Mouse (Mus musculus) neural tube, embryonic 14.5 days (tissue): ENCODE results near the gene Taldo1. TPM values are rescaled to one million over a fixed set of nuclear protein-coding genes. Genes with fewer than 3 reads are reported as not detected.

Experiments
- ATAC-seq: fragments of 200-750 bp; cut with Nextera tagmentation; 2 replicates; pipeline ENCODE4 v1.8.0; 2017; ENCODE audit warnings: low read depth, mild to moderate bottlenecking, moderate TSS enrichment, moderate library complexity
- H3K27ac ChIP-seq: fragments of 300-500 bp; sonication (generic); 2 replicates; pipeline ENCODE4 v1.5.1; 2014; ENCODE audit warnings: low read depth, mild to moderate bottlenecking, control low read depth, low read length, moderate library complexity, mixed read lengths
- H3K27me3 ChIP-seq: fragments of 300-500 bp; sonication (generic); 2 replicates; pipeline ENCODE4 v1.6.1; 2014; ENCODE audit warnings: low read length; ENCODE audit not compliant: control insufficient read depth, insufficient read depth
- H3K36me3 ChIP-seq: fragments of 300-500 bp; sonication (generic); 2 replicates; pipeline ENCODE4 v1.6.1; 2014; ENCODE audit warnings: low read length, mixed read lengths; ENCODE audit not compliant: control insufficient read depth, insufficient read depth
- H3K4me1 ChIP-seq: fragments of 300-500 bp; sonication (generic); 2 replicates; pipeline ENCODE4 v1.6.1; 2014; ENCODE audit warnings: low read length; ENCODE audit not compliant: control insufficient read depth, insufficient read depth
- H3K4me2 ChIP-seq: fragments of 300-500 bp; sonication (generic); 2 replicates; pipeline ENCODE4 v1.6.1; 2014; ENCODE audit warnings: mild to moderate bottlenecking, low read depth, low read length, control low read depth
- H3K4me3 ChIP-seq: fragments of 300-500 bp; sonication (generic); 2 replicates; pipeline ENCODE4 v1.5.1; 2014; ENCODE audit warnings: low read depth, low read length, control low read depth, mixed read lengths
- H3K9ac ChIP-seq: fragments of 300-500 bp; sonication (generic); replicated peaks from 2 replicates; pipeline ENCODE4 v1.6.1; 2014; ENCODE audit warnings: low read depth, mild to moderate bottlenecking, control low read depth, low read length, mixed read lengths
- H3K9me3 ChIP-seq: fragments of 300-500 bp; sonication (generic); 2 replicates; pipeline ENCODE4 v1.6.1; 2016; ENCODE audit warnings: low read length; ENCODE audit not compliant: control insufficient read depth
- WGBS: fragments of 180-500 bp; shearing (Covaris S2); extraction: QIAGEN DNeasy Blood & Tissue Kit; methylation state at CpG from one replicate; pipeline ENCODE4 v1.1.7; 2014; 5-methylcytosine and 5-hydroxymethylcytosine counted together
- polyA plus RNA-seq: library from polyadenylated mRNA; unstranded; fragments of >200 nt; fragmentation: Nextera tagmentation; extraction: Ambion mirVana; gene quantifications from 2 replicates; pipeline ENCODE4 v1.2.1, GENCODE M21; 2014

The Taldo1 gene
- polyA plus RNA-seq: 265 and 311 TPM in 2 replicates

DNA sequence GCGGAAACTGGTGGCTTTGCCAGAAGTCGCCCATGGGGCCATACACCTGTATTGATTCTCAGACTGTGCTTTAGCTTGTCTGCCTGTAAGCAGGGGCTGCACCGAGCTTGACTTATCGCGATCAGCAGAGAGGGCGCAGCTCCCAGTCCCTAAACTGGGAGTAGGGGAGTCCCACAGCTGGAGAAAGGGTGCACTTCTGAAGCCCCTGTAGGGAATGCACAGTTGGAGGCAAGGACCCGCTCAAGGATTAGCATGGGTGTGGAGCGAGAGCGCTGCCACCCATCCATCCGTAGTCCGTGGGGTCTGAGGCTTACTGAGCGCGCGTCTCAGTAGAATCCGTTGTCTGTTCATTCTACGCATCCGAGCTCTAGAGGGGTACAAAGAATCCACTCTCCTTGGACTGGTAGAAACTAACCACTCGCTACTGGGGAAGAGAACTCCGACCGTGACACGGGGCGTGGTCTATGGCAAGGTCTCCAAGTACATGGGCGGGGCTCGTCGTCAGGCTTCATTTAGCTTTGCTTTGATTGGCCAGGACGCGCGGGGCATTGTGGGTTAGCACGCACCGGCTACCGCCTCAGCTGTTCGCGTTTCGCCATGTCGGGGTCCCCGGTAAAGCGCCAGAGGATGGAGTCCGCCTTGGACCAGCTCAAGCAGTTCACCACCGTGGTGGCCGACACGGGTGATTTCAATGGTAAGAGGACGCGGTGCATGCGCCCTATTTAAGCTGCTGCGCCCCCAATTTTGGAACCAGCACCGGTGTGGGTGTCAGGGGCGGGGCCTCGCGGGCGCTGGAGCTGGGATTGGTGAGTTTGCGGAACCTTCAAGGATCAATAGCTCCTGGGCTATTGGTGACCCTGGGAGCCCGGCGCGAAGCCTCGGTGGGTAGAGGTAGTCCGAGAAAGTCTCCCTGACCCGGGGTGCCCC is at the start of gene Taldo1:
Taldo1 (plus strand) TSS at position 575 of the 927 bp plus-strand sequence.
- peak; percentile 95 for ATAC-seq
- Histone ChIP-seq H3K9me3 (no peaks in the 10 kb centered on the region), H3K36me3 (peaks cover 6% of the 10 kb centered on the region), H3K9ac (peak within 1 kb of the TSS; percentile 66), H3K4me3 (peak within 1 kb of the TSS; percentile 68), H3K4me2 (peak within 1 kb of the TSS; percentile 68), H3K4me1 (peaks cover 8% of the 10 kb centered on the region), H3K27ac (peak within 1 kb of the TSS; percentile 77), H3K27me3 (no peaks in the 10 kb centered on the region)
- WGBS: under 1% methylated on average over 57 of the region's 57 CpGs

- H3K27me3 ChIP-seq: no peaks in the 10 kb centered on the region
- no peak overlapping the region for H3K4me3 ChIP-seq
- WGBS: 49% methylated on average over 2 of the region's 2 CpGs
- H3K4me2 ChIP-seq: no peak overlapping the region
- H3K4me1 ChIP-seq: no peaks in the 10 kb centered on the region
- no peak for ATAC-seq
- H3K36me3 ChIP-seq: no peaks in the 10 kb centered on the region
- no peaks in the 10 kb centered on the region for H3K9me3 ChIP-seq
- no peak overlapping the region for H3K9ac ChIP-seq
- no peak overlapping the region for H3K27ac ChIP-seq
These were observed 48.8 kb upstream of the Taldo1 start for GRCm38 (mm10) chr7:141343230-141343629.

DNA sequence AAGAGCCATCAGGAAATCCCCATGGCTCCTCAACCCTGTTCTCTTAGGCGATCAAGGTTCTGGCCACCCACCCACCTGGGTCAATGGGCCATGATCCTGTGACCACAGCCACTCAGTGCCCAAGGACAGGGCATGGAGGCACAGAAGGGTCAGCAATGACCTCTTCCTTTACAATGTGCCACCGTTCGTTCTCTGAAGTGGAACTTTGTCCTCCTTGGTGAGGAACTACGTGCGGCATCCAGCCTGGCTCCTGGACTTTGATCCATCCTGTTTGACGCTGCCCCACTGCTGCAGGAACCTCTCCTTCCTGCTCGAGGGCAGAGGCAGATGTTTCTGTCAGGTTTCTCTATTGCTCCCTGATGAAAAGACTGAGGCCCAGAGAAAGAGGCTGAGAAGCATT is 48.3 kb upstream of the Taldo1 start:
- Histone ChIP-seq H3K9me3 (no peaks in the 10 kb centered on the region), H3K27ac (no peak overlapping the region), H3K9ac (no peak overlapping the region), H3K4me2 (no peak overlapping the region), H3K27me3 (no peaks in the 10 kb centered on the region), H3K4me1 (no peaks in the 10 kb centered on the region), H3K4me3 (no peak overlapping the region), H3K36me3 (no peaks in the 10 kb centered on the region)
- ATAC-seq: no peak
- WGBS: 76% methylated on average over 7 of the region's 7 CpGs

DNA sequence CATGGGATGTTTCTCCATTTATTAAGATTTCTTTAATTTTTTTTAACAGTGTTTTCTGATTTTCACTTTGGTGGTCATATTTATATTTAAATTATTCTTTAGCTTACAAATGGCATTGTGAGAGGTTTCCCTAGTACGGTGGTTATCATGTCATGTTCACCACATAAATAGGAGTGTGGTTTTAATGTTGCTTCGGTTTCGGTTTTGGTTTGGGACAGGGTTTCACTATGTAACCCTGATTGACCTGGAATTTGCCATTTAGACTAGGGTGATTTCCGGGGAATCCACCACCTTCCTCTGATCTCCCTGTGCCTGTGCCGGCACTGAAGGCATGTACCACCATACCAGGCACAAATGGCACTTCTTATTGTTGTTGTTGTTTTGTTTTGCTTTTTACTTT is 47.2 kb upstream of the Taldo1 start:
- Histone ChIP-seq H3K9me3 (no peaks in the 10 kb centered on the region), H3K36me3 (no peaks in the 10 kb centered on the region), H3K4me1 (no peaks in the 10 kb centered on the region), H3K4me2 (no peak overlapping the region), H3K27ac (no peak overlapping the region), H3K27me3 (no peaks in the 10 kb centered on the region), H3K4me3 (no peak overlapping the region), H3K9ac (no peak overlapping the region)
- 92% methylated on average over 5 of the region's 5 CpGs for WGBS
- no peak for ATAC-seq

DNA sequence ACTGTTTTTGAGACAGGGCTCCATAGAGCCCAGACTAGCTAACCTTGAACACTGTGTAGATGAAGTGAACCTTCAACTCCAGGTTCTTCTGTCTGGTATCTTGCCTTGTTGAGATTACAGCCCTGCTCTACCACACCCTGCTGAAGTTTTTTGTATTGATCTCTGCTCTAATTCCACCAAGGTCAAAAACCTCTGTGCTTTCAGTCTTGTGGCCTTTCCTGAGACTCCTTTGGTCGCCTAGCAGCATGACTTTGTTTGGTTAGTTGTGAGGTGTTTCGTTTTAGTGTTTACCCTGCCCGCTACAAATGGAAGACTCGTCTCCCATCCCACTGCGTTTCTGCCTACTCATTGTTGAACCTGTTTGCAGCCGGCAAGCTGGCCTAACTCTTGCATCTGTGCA is 40.9 kb upstream of the Taldo1 start:
- H3K4me1 ChIP-seq: no peaks in the 10 kb centered on the region
- H3K9ac ChIP-seq: no peak overlapping the region
- no peaks in the 10 kb centered on the region for H3K9me3 ChIP-seq
- H3K4me3 ChIP-seq: no peak overlapping the region
- H3K36me3 ChIP-seq: no peaks in the 10 kb centered on the region
- H3K4me2 ChIP-seq: no peak overlapping the region
- H3K27ac ChIP-seq: no peak overlapping the region
- ATAC-seq: no peak
- WGBS: 82% methylated on average over 6 of the region's 6 CpGs
- H3K27me3 ChIP-seq: no peaks in the 10 kb centered on the region

DNA sequence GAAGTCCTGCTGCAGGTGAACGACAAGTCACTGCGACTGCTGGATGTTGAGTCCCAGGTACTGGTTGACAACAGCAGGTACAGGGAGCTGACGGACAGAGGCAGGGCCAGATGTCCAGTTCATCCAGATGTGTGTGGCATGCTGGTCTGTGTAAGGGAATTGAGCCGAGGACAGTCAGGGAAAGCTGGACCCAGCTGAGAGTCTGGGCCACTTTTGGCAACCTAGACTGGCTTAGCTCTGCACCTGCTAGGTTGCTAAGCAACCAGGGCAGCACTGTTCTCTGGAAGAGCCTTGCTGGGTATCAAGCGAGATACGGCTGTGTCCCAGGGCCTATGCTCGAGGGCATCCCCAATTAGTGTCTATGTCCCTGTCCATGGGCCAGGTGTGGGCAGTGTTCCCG is 36.9 kb upstream of the Taldo1 start:
- H3K27me3 ChIP-seq: no peaks in the 10 kb centered on the region
- H3K4me2 ChIP-seq: no peak overlapping the region
- no peaks in the 10 kb centered on the region for H3K9me3 ChIP-seq
- H3K9ac ChIP-seq: no peak overlapping the region
- H3K4me3 ChIP-seq: no peak overlapping the region
- H3K27ac ChIP-seq: no peak overlapping the region
- no peak for ATAC-seq
- no peaks in the 10 kb centered on the region for H3K36me3 ChIP-seq
- 72% methylated on average over 8 of the region's 8 CpGs for WGBS
- no peaks in the 10 kb centered on the region for H3K4me1 ChIP-seq

GRCm38 (mm10) chr7:141355626-141356326 is 36.2 kb upstream of the Taldo1 start:
- WGBS: 61% methylated on average over 12 of the region's 12 CpGs
- Histone ChIP-seq H3K27ac (no peak overlapping the region), H3K27me3 (no peaks in the 10 kb centered on the region), H3K4me3 (no peak overlapping the region), H3K9me3 (no peaks in the 10 kb centered on the region), H3K36me3 (no peaks in the 10 kb centered on the region), H3K4me2 (no peak overlapping the region), H3K9ac (no peak overlapping the region), H3K4me1 (no peaks in the 10 kb centered on the region)
- ATAC-seq: no peak; the same call in 1 of the 2 replicates

- H3K9ac ChIP-seq: no peak overlapping the region
- no peaks in the 10 kb centered on the region for H3K36me3 ChIP-seq
- ATAC-seq: no peak
- H3K4me1 ChIP-seq: no peaks in the 10 kb centered on the region
- WGBS: 80% methylated on average over 14 of the region's 14 CpGs
- no peak overlapping the region for H3K4me2 ChIP-seq
- no peak overlapping the region for H3K4me3 ChIP-seq
- no peak overlapping the region for H3K27ac ChIP-seq
- H3K9me3 ChIP-seq: no peaks in the 10 kb centered on the region
- H3K27me3 ChIP-seq: peaks cover 4% of the 10 kb centered on the region; the same call in 1 of the 2 replicates
These were observed 35.0 kb upstream of the Taldo1 start for GRCm38 (mm10) chr7:141356971-141357370.

DNA sequence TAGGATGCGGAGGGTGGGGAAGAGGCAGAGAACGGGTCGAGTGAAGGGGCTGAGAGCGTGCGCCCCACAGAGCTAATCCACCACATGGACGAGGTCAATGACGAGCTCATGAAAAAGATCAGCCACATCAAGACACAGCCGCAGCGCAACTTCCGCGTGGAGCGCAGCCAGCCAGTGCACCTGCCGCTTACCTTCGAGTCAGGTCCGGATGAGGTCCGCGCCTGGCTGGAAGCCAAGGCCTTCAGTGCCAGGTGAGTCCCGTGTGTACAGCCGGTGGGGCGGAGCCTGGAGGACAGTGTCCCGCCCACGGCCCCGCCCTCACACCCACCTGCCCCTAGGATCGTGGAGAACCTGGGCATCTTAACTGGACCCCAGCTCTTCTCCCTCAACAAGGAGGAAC is 30.5 kb upstream of the Taldo1 start:
- peaks cover 9% of the 10 kb centered on the region; the same call in 1 of the 2 replicates for H3K27me3 ChIP-seq
- H3K4me2 ChIP-seq: no peak overlapping the region
- H3K4me1 ChIP-seq: no peaks in the 10 kb centered on the region
- H3K9ac ChIP-seq: no peak overlapping the region
- H3K36me3 ChIP-seq: no peaks in the 10 kb centered on the region
- no peak overlapping the region for H3K27ac ChIP-seq
- no peaks in the 10 kb centered on the region for H3K9me3 ChIP-seq
- no peak overlapping the region for H3K4me3 ChIP-seq
- 8% methylated on average over 24 of the region's 24 CpGs for WGBS
- no peak for ATAC-seq
